Mouse (Mus musculus) Patski (cell line): ENCODE results near the gene Lipc. TPM values are rescaled to one million over a fixed set of nuclear protein-coding genes. Genes with fewer than 3 reads are reported as not detected.
A peak's percentile ranks its signal among the peaks of the same experiment; 100 is the strongest.

Source experiments
- ATAC-seq: fragments of 100-300 bp; one replicate; pipeline ENCODE4 v1.8.0; 2021
- CTCF ChIA-PET: fragments of 350-600 bp; sonication (Branson Sonifier 250); formaldehyde crosslinking; loops from one replicate; lab custom pipeline; 2022; ENCODE audit warnings: inconsistent platforms; lab: Charles Lee
- POLR2A ChIA-PET: fragments of 350-600 bp; sonication (Branson Sonifier 250); formaldehyde crosslinking; loops from one replicate; lab custom pipeline; 2022; ENCODE audit warnings: antibody characterized with exemption, inconsistent platforms; lab: Charles Lee
- DNase-seq: peaks from one replicate; pipeline ENCODE4 v3.0.0-alpha.2; 2011; ENCODE audit warnings: low read depth, low spot score
- H3K27me3 ChIP-seq: fragments of 371-371 bp; one replicate; pipeline ENCODE4 v1.5.1; 2021
- CTCF ChIP-seq: fragments of 100-300 bp; IDR thresholded peaks from one replicate; pipeline ENCODE4 v1.5.1; 2021
- in situ Hi-C: fragments of 300-500 bp; cut with MboI; formaldehyde crosslinking; loops from 3 replicates; pipeline ENCODE4 v1.11.1; 2018; ENCODE audit warnings: low pct_unique_long_range_greater_than_20kb, mixed read lengths
- polyA plus RNA-seq: library from polyadenylated mRNA; unstranded; gene quantifications from one replicate; pipeline ENCODE4 v1.2.3, GENCODE M21; 2021

The Lipc gene
- polyA plus RNA-seq, 1 experiment from 2014 or later: 0.17 TPM

- no peak for DNase-seq
- no peak for TF ChIP-seq CTCF
- POLR2A ChIA-PET: no interaction called here
Observed at GRCm38 (mm10) chr9:70891431-70892133, 60.4 kb downstream of the Lipc start.

GRCm38 (mm10) chr9:70890736-70891135, 61.3 kb downstream of the Lipc start:
- no peak for ATAC-seq
- CTCF ChIA-PET: no interaction called here
- TF ChIP-seq CTCF: no peak
- POLR2A ChIA-PET: interaction anchor here (0.5 kb wide), 1 partner anchor 218 kb away, joined by 3 read pairs; no protein-coding TSS in a partner anchor
- no peaks in the 10 kb centered on the region for H3K27me3 ChIP-seq
- no peak for DNase-seq
- in situ Hi-C loops: no loop called here

More at GRCm38 (mm10) chr9:70891431-70892133, 60.4 kb downstream of the Lipc start:
- CTCF ChIA-PET: no interaction called here
- ATAC-seq: no peak
- in situ Hi-C loops: no loop called here
- no peaks in the 10 kb centered on the region for H3K27me3 ChIP-seq

- peak; percentile 37 for DNase-seq
- peak; percentile 60 for ATAC-seq
- in situ Hi-C loops: no loop called here
- H3K27me3 ChIP-seq: no peaks in the 10 kb centered on the region
- POLR2A ChIA-PET: no interaction called here
- no peak for TF ChIP-seq CTCF
- CTCF ChIA-PET: interaction anchor here (0.7 kb wide), 1 partner anchor 13 kb away, joined by 3 read pairs; no protein-coding TSS in a partner anchor
Observed at GRCm38 (mm10) chr9:70888969-70889368, 63.1 kb downstream of the Lipc start.

DNA sequence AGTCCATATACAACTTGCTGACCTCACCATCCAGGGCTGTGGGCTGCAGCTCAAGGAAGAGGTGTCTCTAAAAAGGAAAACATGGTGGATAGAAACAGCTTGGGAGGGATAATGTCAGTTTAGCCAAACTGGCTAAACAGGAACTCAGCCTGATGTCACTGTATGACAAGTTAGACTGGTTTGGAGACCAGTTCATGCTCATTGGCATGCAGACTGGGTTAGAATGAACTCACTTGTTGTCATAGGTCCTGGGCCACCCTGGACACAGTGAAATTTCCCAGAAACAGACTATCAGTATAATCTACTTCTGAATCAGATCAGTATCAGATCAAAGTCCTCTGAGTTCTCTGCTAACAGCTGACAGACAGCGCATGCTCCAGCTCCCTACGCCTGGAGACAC, 63.5 kb downstream of the Lipc start:
- in situ Hi-C loops: no loop called here
- DNase-seq: no peak
- ATAC-seq: no peak
- POLR2A ChIA-PET: no interaction called here
- TF ChIP-seq CTCF: no peak
- H3K27me3 ChIP-seq: no peaks in the 10 kb centered on the region
- CTCF ChIA-PET: no interaction called here

- ATAC-seq (no peak), DNase-seq (no peak)
- no peak for TF ChIP-seq CTCF
- H3K27me3 ChIP-seq: no peaks in the 10 kb centered on the region
- ChIA-PET CTCF (interaction anchor here (1.7 kb wide), 1 partner anchor 9 kb away, joined by 5 read pairs; no protein-coding TSS in a partner anchor), POLR2A (no interaction called here)
- in situ Hi-C loops: no loop called here
Observed at GRCm38 (mm10) chr9:70881982-70882381, 70.0 kb downstream of the Lipc start.

DNA sequence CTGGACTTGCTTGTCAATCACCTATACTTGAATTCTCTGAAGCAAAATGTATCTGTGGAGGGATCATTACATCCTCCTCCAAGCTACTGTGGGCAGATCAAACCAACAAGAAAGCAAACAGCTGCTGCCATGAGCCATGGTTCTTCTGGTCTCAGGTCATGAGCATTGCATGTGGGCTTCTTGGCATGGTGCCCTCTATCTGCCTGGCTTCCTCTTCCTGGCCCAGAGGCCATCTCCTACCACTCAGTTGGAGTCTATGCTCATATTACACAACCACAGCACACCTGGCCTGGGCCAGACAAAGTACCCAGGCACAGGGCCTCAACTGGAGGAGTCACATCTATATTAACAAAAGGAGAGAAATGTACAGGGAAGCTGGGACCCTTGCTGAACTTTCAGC, 73.2 kb downstream of the Lipc start:
- TF ChIP-seq CTCF: no peak
- H3K27me3 ChIP-seq: no peaks in the 10 kb centered on the region
- ChIA-PET CTCF (interaction anchor here (1.2 kb wide), 1 partner anchor 9 kb away, joined by 3 read pairs; no protein-coding TSS in a partner anchor), POLR2A (no interaction called here)
- in situ Hi-C loops: no loop called here
- DNase-seq (no peak), ATAC-seq (no peak)

DNA sequence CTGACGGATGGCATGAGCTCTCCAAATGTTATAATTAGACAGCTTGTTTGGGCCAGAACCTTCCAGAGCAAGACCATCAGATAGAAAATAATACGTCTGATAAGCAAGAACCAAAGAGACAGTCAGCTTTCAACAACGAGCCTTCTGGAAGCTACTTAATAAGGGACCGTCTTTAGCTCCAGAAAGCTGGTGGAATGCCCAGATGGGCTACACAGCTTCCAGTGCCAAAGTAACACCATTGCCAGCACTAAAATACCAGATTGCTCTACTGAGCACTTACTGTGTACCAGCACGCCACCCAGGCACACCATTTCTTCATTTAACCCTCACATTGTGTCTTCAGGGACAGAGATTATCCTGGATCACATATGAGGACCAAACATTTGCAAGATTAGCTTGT, 73.9 kb downstream of the Lipc start:
- in situ Hi-C loops: no loop called here
- CTCF ChIA-PET: interaction anchor here (1.2 kb wide), 1 partner anchor 22 kb away, joined by 3 read pairs; no protein-coding TSS in a partner anchor
- no peak for TF ChIP-seq CTCF

DNA sequence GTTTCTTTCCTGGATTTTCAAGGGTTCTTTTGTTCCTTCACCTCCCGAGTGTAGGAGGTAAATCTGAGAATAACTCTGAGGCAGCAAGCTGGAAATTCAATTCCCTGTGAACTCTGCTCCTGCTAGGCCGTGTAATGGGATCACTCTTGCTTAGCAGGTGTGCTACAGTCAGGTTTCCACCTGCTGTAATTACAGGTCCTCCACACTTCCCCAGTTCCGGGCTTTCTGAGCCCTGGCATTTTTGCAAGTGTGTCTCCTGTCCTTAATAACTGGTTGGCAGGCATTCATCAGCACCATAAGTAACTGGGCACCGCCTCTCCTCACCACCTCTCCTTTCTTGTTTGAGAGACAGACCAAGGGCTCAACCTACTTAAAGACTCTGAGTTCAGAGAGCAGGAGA, 76.5 kb downstream of the Lipc start:
- DNase-seq: no peak
- TF ChIP-seq CTCF: no peak
- POLR2A ChIA-PET: interaction anchor here (0.9 kb wide), 1 partner anchor 32 kb away, joined by 3 read pairs; no protein-coding TSS in a partner anchor
- H3K27me3 ChIP-seq: no peaks in the 10 kb centered on the region
- no peak for ATAC-seq
- in situ Hi-C loops: no loop called here
- CTCF ChIA-PET: interaction anchor here (0.9 to 1.6 kb wide), 3 partner anchors 9 to 20 kb away, joined by 3 to 6 read pairs (median 3); no protein-coding TSS in a partner anchor

More for the DNA sequence above, 73.9 kb downstream of the Lipc start:
- H3K27me3 ChIP-seq: no peaks in the 10 kb centered on the region
- DNase-seq (no peak), ATAC-seq (no peak)
- POLR2A ChIA-PET: no interaction called here

DNA sequence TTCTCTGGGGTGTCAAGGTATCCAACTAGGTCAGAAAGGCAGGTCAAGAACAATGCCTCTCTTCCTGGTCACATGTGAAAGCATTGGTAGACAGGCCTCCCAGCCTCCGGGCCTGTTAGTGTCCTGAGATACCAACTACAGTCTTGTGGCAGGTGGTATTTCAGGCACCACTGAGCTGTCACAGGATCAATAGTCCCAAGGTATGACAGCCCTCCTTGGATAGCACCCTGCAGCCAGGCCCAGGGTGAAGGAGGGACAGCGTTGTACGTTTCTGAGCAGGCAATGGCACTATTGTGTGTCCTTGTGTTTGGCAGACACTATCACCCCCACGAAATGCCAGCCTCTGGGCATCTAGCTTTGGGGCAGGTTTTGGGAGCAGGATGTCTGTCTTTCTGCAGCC, 77.0 kb downstream of the Lipc start:
- CTCF ChIA-PET: interaction anchor here (0.9 kb wide), 1 partner anchor 20 kb away, joined by 3 read pairs; no protein-coding TSS in a partner anchor
- TF ChIP-seq CTCF: no peak
- ATAC-seq (no peak), DNase-seq (no peak)
- POLR2A ChIA-PET: interaction anchor here (1.0 kb wide), 1 partner anchor 15 kb away, joined by 3 read pairs; no protein-coding TSS in a partner anchor
- in situ Hi-C loops: no loop called here
- no peaks in the 10 kb centered on the region for H3K27me3 ChIP-seq

GRCm38 (mm10) chr9:70872675-70873074, 79.4 kb downstream of the Lipc start:
- TF ChIP-seq CTCF: no peak
- DNase-seq (no peak), ATAC-seq (no peak)
- ChIA-PET POLR2A (no interaction called here), CTCF (interaction anchor here (1.2 to 1.5 kb wide), 2 partner anchors 9 to 201 kb away, joined by 3 to 5 read pairs; no protein-coding TSS in a partner anchor)
- in situ Hi-C loops: no loop called here
- H3K27me3 ChIP-seq: no peaks in the 10 kb centered on the region

GRCm38 (mm10) chr9:70870326-70870725, 81.7 kb downstream of the Lipc start:
- no peaks in the 10 kb centered on the region for H3K27me3 ChIP-seq
- no peak for TF ChIP-seq CTCF
- ATAC-seq (no peak), DNase-seq (no peak)
- CTCF ChIA-PET: no interaction called here
- in situ Hi-C loops: no loop called here
- POLR2A ChIA-PET: no interaction called here
